Mouse (Mus musculus): ENCODE data around the gene Syt17. TPM values are rescaled to one million over a fixed set of nuclear protein-coding genes. Genes with fewer than 3 reads are reported as not detected.
"Not testable (repeated sequence)": the region's sequence is repeated elsewhere in the genome, so short reads cannot be mapped to it uniquely, and the experiment has no call there.

Gene Syt17
- total and polyA plus RNA-seq, 3 experiments = not detected

GRCm38 (mm10) chr7:118362931-118363330 lies 85.1 kb downstream of the Syt17 start:
- ATAC-seq (ENCODE audit: extremely low read depth, insufficient number of reproducible peaks, low FRiP score, poor library complexity, severe bottlenecking) (no peak), DNase-seq (ENCODE audit: low spot score) (no peak)
- Histone ChIP-seq H3K9me3 (replicated peaks) (no peaks in the 10 kb centered on the region), H3K4me1 (ENCODE audit: insufficient read depth, low read depth, low read length) (no peaks in the 10 kb centered on the region), H3K36me3 (replicated peaks) (no peaks in the 10 kb centered on the region), H3K27me3 (ENCODE audit: insufficient read depth, low read length) (no peaks in the 10 kb centered on the region), H3K4me3 (ENCODE audit: low read depth, low read length) (no peak overlapping the region)
- TF ChIP-seq GATA1 (IDR thresholded peaks at IDR 0.05; ENCODE audit: borderline replicate concordance, low read length) (no peak), GATA2 (IDR thresholded peaks at IDR 0.05; ENCODE audit: borderline replicate concordance, low read depth, low read length) (no peak), CTCF (IDR thresholded peaks at IDR 0.05; ENCODE audit: low read depth, low read length) (no peak), TAL1 (conservative IDR thresholded peaks at IDR 0.05; ENCODE audit: low read depth, low read length) (no peak), POLR2AphosphoS5 (IDR thresholded peaks at IDR 0.05; ENCODE audit: insufficient replicate concordance, low read depth, low read length) (no peak)

GRCm38 (mm10) chr7:118362258-118362657 lies 85.8 kb downstream of the Syt17 start:
- Histone ChIP-seq H3K4me3 (ENCODE audit: low read depth, low read length) (no peak overlapping the region), H3K27me3 (ENCODE audit: insufficient read depth, low read length) (no peaks in the 10 kb centered on the region), H3K4me1 (ENCODE audit: insufficient read depth, low read depth, low read length) (no peaks in the 10 kb centered on the region), H3K9me3 (replicated peaks) (no peaks in the 10 kb centered on the region), H3K36me3 (replicated peaks) (no peaks in the 10 kb centered on the region)
- DNase-seq (ENCODE audit: low spot score) (no peak), ATAC-seq (ENCODE audit: extremely low read depth, insufficient number of reproducible peaks, low FRiP score, poor library complexity, severe bottlenecking) (no peak)
- TF ChIP-seq TAL1 (conservative IDR thresholded peaks at IDR 0.05; ENCODE audit: low read depth, low read length) = no peak

GRCm38 (mm10) chr7:118358977-118359376 lies 89.0 kb downstream of the Syt17 start:
- DNase-seq (ENCODE audit: low spot score) (no peak), ATAC-seq (ENCODE audit: extremely low read depth, insufficient number of reproducible peaks, low FRiP score, poor library complexity, severe bottlenecking) (no peak)
- no peak for TF ChIP-seq CTCF (IDR thresholded peaks at IDR 0.05; ENCODE audit: low read depth, low read length)
- TF ChIP-seq GATA1 (IDR thresholded peaks at IDR 0.05; ENCODE audit: borderline replicate concordance, low read length) = no peak
- no peak for TF ChIP-seq TAL1 (conservative IDR thresholded peaks at IDR 0.05; ENCODE audit: low read depth, low read length)
- no peak for TF ChIP-seq GATA2 (IDR thresholded peaks at IDR 0.05; ENCODE audit: borderline replicate concordance, low read depth, low read length)
- no peak for TF ChIP-seq POLR2AphosphoS5 (IDR thresholded peaks at IDR 0.05; ENCODE audit: insufficient replicate concordance, low read depth, low read length)
- Histone ChIP-seq H3K27me3 (ENCODE audit: insufficient read depth, low read length) (peaks cover 2% of the 10 kb centered on the region; the same call in 1 of the 2 replicates), H3K4me1 (ENCODE audit: insufficient read depth, low read depth, low read length) (no peaks in the 10 kb centered on the region), H3K9me3 (replicated peaks) (no peaks in the 10 kb centered on the region), H3K4me3 (ENCODE audit: low read depth, low read length) (no peak overlapping the region), H3K36me3 (replicated peaks) (no peaks in the 10 kb centered on the region)

- not testable (repeated sequence) for H3K4me3 ChIP-seq (ENCODE audit: low read depth, low read length); H3K36me3 ChIP-seq (replicated peaks); DNase-seq (ENCODE audit: low spot score); H3K9me3 ChIP-seq (replicated peaks); ATAC-seq (ENCODE audit: extremely low read depth, insufficient number of reproducible peaks, low FRiP score, poor library complexity, severe bottlenecking); H3K27me3 ChIP-seq (ENCODE audit: insufficient read depth, low read length); H3K4me1 ChIP-seq (ENCODE audit: insufficient read depth, low read depth, low read length)
Observed at GRCm38 (mm10) chr7:118356410-118357005, 91.5 kb downstream of the Syt17 start.

GRCm38 (mm10) chr7:118350840-118351239 lies 97.2 kb downstream of the Syt17 start:
- TF ChIP-seq TAL1 (conservative IDR thresholded peaks at IDR 0.05; ENCODE audit: low read depth, low read length) (no peak), CTCF (IDR thresholded peaks at IDR 0.05; ENCODE audit: low read depth, low read length) (no peak), POLR2AphosphoS5 (IDR thresholded peaks at IDR 0.05; ENCODE audit: insufficient replicate concordance, low read depth, low read length) (no peak), GATA2 (IDR thresholded peaks at IDR 0.05; ENCODE audit: borderline replicate concordance, low read depth, low read length) (no peak), GATA1 (IDR thresholded peaks at IDR 0.05; ENCODE audit: borderline replicate concordance, low read length) (no peak)
- no peak for ATAC-seq (ENCODE audit: extremely low read depth, insufficient number of reproducible peaks, low FRiP score, poor library complexity, severe bottlenecking)

GRCm38 (mm10) chr7:118346943-118347342 lies 101.1 kb downstream of the Syt17 start:
- H3K4me1 ChIP-seq (ENCODE audit: insufficient read depth, low read depth, low read length) = no peaks in the 10 kb centered on the region
- H3K9me3 ChIP-seq (replicated peaks) = no peaks in the 10 kb centered on the region
- no peaks in the 10 kb centered on the region for H3K36me3 ChIP-seq (replicated peaks)
- no peak overlapping the region for H3K4me3 ChIP-seq (ENCODE audit: low read depth, low read length)
- H3K27me3 ChIP-seq (ENCODE audit: insufficient read depth, low read length) = no peaks in the 10 kb centered on the region; the same call in 1 of the 2 replicates
- no peak for TF ChIP-seq CTCF (IDR thresholded peaks at IDR 0.05; ENCODE audit: low read depth, low read length)
- TF ChIP-seq TAL1 (conservative IDR thresholded peaks at IDR 0.05; ENCODE audit: low read depth, low read length) = no peak
- no peak for TF ChIP-seq GATA1 (IDR thresholded peaks at IDR 0.05; ENCODE audit: borderline replicate concordance, low read length)
- no peak for TF ChIP-seq GATA2 (IDR thresholded peaks at IDR 0.05; ENCODE audit: borderline replicate concordance, low read depth, low read length)
- TF ChIP-seq POLR2AphosphoS5 (IDR thresholded peaks at IDR 0.05; ENCODE audit: insufficient replicate concordance, low read depth, low read length) = no peak
- ATAC-seq (ENCODE audit: extremely low read depth, insufficient number of reproducible peaks, low FRiP score, poor library complexity, severe bottlenecking) (no peak), DNase-seq (ENCODE audit: low spot score) (no peak)

More at GRCm38 (mm10) chr7:118350840-118351239, 97.2 kb downstream of the Syt17 start:
- H3K4me3 ChIP-seq (ENCODE audit: low read depth, low read length) = no peak overlapping the region
- no peaks in the 10 kb centered on the region for H3K36me3 ChIP-seq (replicated peaks)
- no peaks in the 10 kb centered on the region for H3K4me1 ChIP-seq (ENCODE audit: insufficient read depth, low read depth, low read length)
- peaks cover 2% of the 10 kb centered on the region; the same call in 1 of the 2 replicates for H3K27me3 ChIP-seq (ENCODE audit: insufficient read depth, low read length)
- no peaks in the 10 kb centered on the region for H3K9me3 ChIP-seq (replicated peaks)
- no peak for DNase-seq (ENCODE audit: low spot score)

- ATAC-seq (ENCODE audit: extremely low read depth, insufficient number of reproducible peaks, low FRiP score, poor library complexity, severe bottlenecking) (no peak), DNase-seq (ENCODE audit: low spot score) (no peak)
- Histone ChIP-seq H3K9me3 (replicated peaks) (no peaks in the 10 kb centered on the region), H3K27me3 (ENCODE audit: insufficient read depth, low read length) (no peaks in the 10 kb centered on the region; the same call in 1 of the 2 replicates), H3K4me1 (ENCODE audit: insufficient read depth, low read depth, low read length) (no peaks in the 10 kb centered on the region), H3K4me3 (ENCODE audit: low read depth, low read length) (no peak overlapping the region), H3K36me3 (replicated peaks) (no peaks in the 10 kb centered on the region)
- TF ChIP-seq POLR2AphosphoS5 (IDR thresholded peaks at IDR 0.05; ENCODE audit: insufficient replicate concordance, low read depth, low read length) = no peak
- TF ChIP-seq GATA2 (IDR thresholded peaks at IDR 0.05; ENCODE audit: borderline replicate concordance, low read depth, low read length) = no peak
- TF ChIP-seq CTCF (IDR thresholded peaks at IDR 0.05; ENCODE audit: low read depth, low read length) = no peak
- TF ChIP-seq TAL1 (conservative IDR thresholded peaks at IDR 0.05; ENCODE audit: low read depth, low read length) = no peak
- TF ChIP-seq GATA1 (IDR thresholded peaks at IDR 0.05; ENCODE audit: borderline replicate concordance, low read length) = no peak
Observed at GRCm38 (mm10) chr7:118346432-118346831, 101.6 kb downstream of the Syt17 start.

All from G1E (cell line).